Mouse (Mus musculus): ENCODE data around the gene Cd8b1.

DNA sequence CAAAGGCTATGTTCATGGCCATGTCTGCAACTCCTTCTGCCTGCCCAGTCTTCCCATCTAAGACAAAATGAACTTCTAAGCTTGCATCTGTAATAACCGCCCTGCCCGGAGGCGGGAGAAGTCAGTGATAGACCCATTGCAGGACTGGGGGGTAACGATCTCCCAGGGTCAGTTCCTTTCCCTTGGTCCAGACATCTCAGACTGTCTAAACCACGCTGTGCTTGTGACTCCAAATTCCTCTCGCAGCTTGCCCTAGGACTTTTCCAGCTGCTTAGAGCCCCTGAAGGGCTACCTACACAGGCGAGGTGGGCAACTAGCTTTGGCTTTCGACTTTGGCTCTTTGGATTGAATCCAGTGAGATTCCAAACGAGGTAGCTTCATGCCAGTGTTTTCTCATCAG is 2.2 kb downstream of the Cd8b1 start:
- TF ChIP-seq CTCF (IDR thresholded peaks at IDR 0.05; ENCODE audit: borderline replicate concordance, extremely low read depth, insufficient read depth, insufficient read length) (no peak), POLR2A (IDR thresholded peaks at IDR 0.05; ENCODE audit: borderline replicate concordance, extremely low read depth, insufficient read depth, insufficient read length, poor library complexity, severe bottlenecking) (no peak)

Data from brain, embryonic 14.5 days (tissue).